Mouse (Mus musculus): ENCODE measurements around the gene Eef1g. TPM values are rescaled to one million over a fixed set of nuclear protein-coding genes. Genes with fewer than 3 reads are reported as not detected.
A peak's percentile ranks its signal among the peaks of the same experiment; 100 is the strongest.
"Not testable (repeated sequence)": the region's sequence is repeated elsewhere in the genome, so short reads cannot be mapped to it uniquely, and the experiment has no call there.

Gene Eef1g
- total RNA-seq, 1 experiment from 2014 or later, result 345 TPM

- no peak for ATAC-seq (ENCODE audit: extremely low read depth, insufficient number of reproducible peaks, low FRiP score, poor library complexity, severe bottlenecking)
Measured at GRCm38 (mm10) chr19:8996601-8997000, 29.8 kb downstream of the Eef1g start.

- peak; percentile 70 for ATAC-seq (ENCODE audit: extremely low read depth, insufficient number of reproducible peaks, low FRiP score, poor library complexity, severe bottlenecking)
Measured at GRCm38 (mm10) chr19:8997546-8997945, 30.7 kb downstream of the Eef1g start.

GRCm38 (mm10) chr19:8998546-8998945, 31.7 kb downstream of the Eef1g start:
- ATAC-seq (ENCODE audit: extremely low read depth, insufficient number of reproducible peaks, low FRiP score, poor library complexity, severe bottlenecking), result no peak

- ATAC-seq (ENCODE audit: extremely low read depth, insufficient number of reproducible peaks, low FRiP score, poor library complexity, severe bottlenecking), result no peak
Measured at GRCm38 (mm10) chr19:8999223-8999622, 32.4 kb downstream of the Eef1g start.

- not testable (repeated sequence) for ATAC-seq (ENCODE audit: extremely low read depth, insufficient number of reproducible peaks, low FRiP score, poor library complexity, severe bottlenecking)
Measured at GRCm38 (mm10) chr19:9006915-9007314, 40.1 kb downstream of the Eef1g start.

- ATAC-seq (ENCODE audit: extremely low read depth, insufficient number of reproducible peaks, low FRiP score, poor library complexity, severe bottlenecking), result no peak
Measured at GRCm38 (mm10) chr19:9019298-9019697, 52.5 kb downstream of the Eef1g start.

- ATAC-seq (ENCODE audit: extremely low read depth, insufficient number of reproducible peaks, low FRiP score, poor library complexity, severe bottlenecking), result peak; percentile 39; the same call in 1 of the 2 replicates
Measured at GRCm38 (mm10) chr19:9023021-9023778, 56.4 kb downstream of the Eef1g start.

GRCm38 (mm10) chr19:9025562-9026257, 58.9 kb downstream of the Eef1g start:
- ATAC-seq (ENCODE audit: extremely low read depth, insufficient number of reproducible peaks, low FRiP score, poor library complexity, severe bottlenecking), result no peak

- ATAC-seq (ENCODE audit: extremely low read depth, insufficient number of reproducible peaks, low FRiP score, poor library complexity, severe bottlenecking), result no peak
Measured at GRCm38 (mm10) chr19:9026634-9027033, 59.8 kb downstream of the Eef1g start.

GRCm38 (mm10) chr19:9027795-9028194, 61.0 kb downstream of the Eef1g start:
- ATAC-seq (ENCODE audit: extremely low read depth, insufficient number of reproducible peaks, low FRiP score, poor library complexity, severe bottlenecking), result no peak

Other genes with a start within 250 kb of the Eef1g start
- gene Slc3a2, start 243.7 kb upstream of the Eef1g start, total RNA-seq (2017), result 62.0 and 69.6 TPM in 2 replicates
- gene Wdr74, start 231.2 kb upstream of the Eef1g start, total RNA-seq (2017), result 36.4 and 46.0 TPM in 2 replicates
- gene 1700092M07Rik, start 226.3 kb upstream of the Eef1g start, total RNA-seq (2017), result 7.2 TPM in 1 of 2 replicates, not detected in the other
- 144 and 149 TPM in 2 replicates for gene Stx5a, start 225.6 kb upstream of the Eef1g start, total RNA-seq (2017)
- 183 and 187 TPM in 2 replicates for gene Nxf1, start 210.0 kb upstream of the Eef1g start, total RNA-seq (2017)
- gene Tmem223, start 196.0 kb upstream of the Eef1g start, total RNA-seq (2017), result 15.5 and 16.6 TPM in 2 replicates
- 80.4 and 111 TPM in 2 replicates for gene Tmem179b, start 192.6 kb upstream of the Eef1g start, total RNA-seq (2017)
- gene Taf6l, start 180.6 kb upstream of the Eef1g start, total RNA-seq (2017), result 9.2 and 11.6 TPM in 2 replicates
- gene Polr2g, start 168.5 kb upstream of the Eef1g start, total RNA-seq (2017), result 30.0 and 32.5 TPM in 2 replicates
- gene Zbtb3, start 164.5 kb upstream of the Eef1g start, total RNA-seq (2017), result 2.5 and 4.2 TPM in 2 replicates
- 46.0 and 48.2 TPM in 2 replicates for gene Ttc9c, start 147.7 kb upstream of the Eef1g start, total RNA-seq (2017)
- gene Hnrnpul2, start 147.0 kb upstream of the Eef1g start, total RNA-seq (2017), result 110 and 115 TPM in 2 replicates
- gene AC129217.1, start 137.3 kb upstream of the Eef1g start, total RNA-seq (2017), result 33.6 and 50.5 TPM in 2 replicates
- 15.8 and 22.6 TPM in 2 replicates for gene Bscl2, start 129.6 kb upstream of the Eef1g start, total RNA-seq (2017)
- gene Gng3, start 127.8 kb upstream of the Eef1g start, total RNA-seq (2017), result 0.23 and 0.25 TPM in 2 replicates
- not detected in 2 replicates for gene Lrrn4cl, start 116.3 kb upstream of the Eef1g start, total RNA-seq (2017)
- gene Ubxn1, start 95.5 kb upstream of the Eef1g start, total RNA-seq (2017), result 167 TPM in 2 replicates
- gene Uqcc3, start 86.1 kb upstream of the Eef1g start, total RNA-seq (2017), result 38.4 and 59.9 TPM in 2 replicates
- 13.4 and 31.1 TPM in 2 replicates for gene Lbhd1, start 83.3 kb upstream of the Eef1g start, total RNA-seq (2017)
- not detected in 2 replicates for gene Gm49403, start 83.1 kb upstream of the Eef1g start, total RNA-seq (2017)
- 57.6 and 75.0 TPM in 2 replicates for gene 1810009A15Rik, start 78.2 kb upstream of the Eef1g start, total RNA-seq (2017)
- not detected in 2 replicates for gene Gm49416, start 78.1 kb upstream of the Eef1g start, total RNA-seq (2017)
- 9.0 and 9.2 TPM in 2 replicates for gene Ints5, start 74.0 kb upstream of the Eef1g start, total RNA-seq (2017)
- gene Ganab, start 69.0 kb upstream of the Eef1g start, total RNA-seq (2017), result 62.1 and 69.2 TPM in 2 replicates
- gene B3gat3, start 46.7 kb upstream of the Eef1g start, total RNA-seq (2017), result 46.6 and 47.5 TPM in 2 replicates
- gene Rom1, start 37.7 kb upstream of the Eef1g start, total RNA-seq (2017), result 2.6 and 3.1 TPM in 2 replicates
- gene Eml3, start 37.5 kb upstream of the Eef1g start, total RNA-seq (2017), result 75.3 and 92.8 TPM in 2 replicates
- gene Mta2, start 25.2 kb upstream of the Eef1g start, total RNA-seq (2017), result 165 and 169 TPM in 2 replicates
- gene Tut1, start 13.2 kb upstream of the Eef1g start, total RNA-seq (2017), result 25.9 and 29.6 TPM in 2 replicates
- gene Ahnak, start 22.2 kb downstream of the Eef1g start, total RNA-seq (2017), result 181 and 193 TPM in 2 replicates
- gene Scgb1a1, start 120.9 kb downstream of the Eef1g start, total RNA-seq (2017), result not detected in 2 replicates
- gene Asrgl1, start 168.6 kb downstream of the Eef1g start, total RNA-seq (2017), result 6.9 and 8.3 TPM in 2 replicates

Measured in neutrophil, adult 5-6 weeks (primary cell).